Mouse (Mus musculus) hindbrain, embryonic 10.5 days (tissue): ENCODE measurements around the gene Smndc1. TPM values are rescaled to one million over a fixed set of nuclear protein-coding genes. Genes with fewer than 3 reads are reported as not detected.
A peak's percentile ranks its signal among the peaks of the same experiment; 100 is the strongest.

Experiments
- DNase-seq: peaks from one replicate; pipeline ENCODE4 v3.0.0-alpha.2; 2017; ENCODE audit warnings: low spot score
- H3K27ac ChIP-seq: fragments of 300-500 bp; sonication (generic); 2 replicates; pipeline ENCODE4 v1.5.1; 2016; ENCODE audit warnings: mild to moderate bottlenecking, moderate library complexity
- H3K27me3 ChIP-seq: fragments of 300-500 bp; sonication (generic); 2 replicates; pipeline ENCODE4 v1.6.1; 2016; ENCODE audit warnings: mild to moderate bottlenecking; ENCODE audit not compliant: poor library complexity, insufficient read depth, severe bottlenecking
- H3K36me3 ChIP-seq: fragments of 300-500 bp; sonication (generic); 2 replicates; pipeline ENCODE4 v1.6.1; 2016; ENCODE audit warnings: mild to moderate bottlenecking, moderate library complexity
- H3K4me1 ChIP-seq: fragments of 300-500 bp; sonication (generic); replicated peaks from 2 replicates; pipeline ENCODE4 v1.6.1; 2016; ENCODE audit warnings: mild to moderate bottlenecking
- H3K4me3 ChIP-seq: fragments of 300-500 bp; sonication (generic); 2 replicates; pipeline ENCODE4 v1.5.1; 2016; ENCODE audit warnings: mild to moderate bottlenecking, moderate library complexity
- H3K9me3 ChIP-seq: fragments of 300-500 bp; sonication (generic); 2 replicates; pipeline ENCODE4 v1.6.1; 2016; ENCODE audit warnings: mild to moderate bottlenecking, moderate library complexity
- WGBS: fragments of 180-500 bp; shearing (Covaris S2); methylation state at CpG from one replicate; pipeline ENCODE4 v1.1.7; 2016; 5-methylcytosine and 5-hydroxymethylcytosine counted together
- polyA plus RNA-seq: library from polyadenylated mRNA; unstranded; fragments of >200 nt; fragmentation: Nextera tagmentation; extraction: Ambion mirVana; gene quantifications from 2 replicates; pipeline ENCODE4 v1.2.1, GENCODE M21; 2016

The Smndc1 gene
- polyA plus RNA-seq, 1 experiment from 2014 or later: 36.4 TPM

- no peaks in the 10 kb centered on the region for H3K27me3 ChIP-seq
- peak overlapping the region; percentile 95 for H3K27ac ChIP-seq
- H3K4me1 ChIP-seq: peaks cover 28% of the 10 kb centered on the region
- H3K4me3 ChIP-seq: peak overlapping the region; percentile 84
- H3K9me3 ChIP-seq: no peaks in the 10 kb centered on the region
- peaks cover 23% of the 10 kb centered on the region for H3K36me3 ChIP-seq
- WGBS: 91% methylated on average over 5 of the region's 5 CpGs
- DNase-seq: no peak
Observed at GRCm38 (mm10) chr19:53391787-53392186, 1.4 kb upstream of the Smndc1 start.

DNA sequence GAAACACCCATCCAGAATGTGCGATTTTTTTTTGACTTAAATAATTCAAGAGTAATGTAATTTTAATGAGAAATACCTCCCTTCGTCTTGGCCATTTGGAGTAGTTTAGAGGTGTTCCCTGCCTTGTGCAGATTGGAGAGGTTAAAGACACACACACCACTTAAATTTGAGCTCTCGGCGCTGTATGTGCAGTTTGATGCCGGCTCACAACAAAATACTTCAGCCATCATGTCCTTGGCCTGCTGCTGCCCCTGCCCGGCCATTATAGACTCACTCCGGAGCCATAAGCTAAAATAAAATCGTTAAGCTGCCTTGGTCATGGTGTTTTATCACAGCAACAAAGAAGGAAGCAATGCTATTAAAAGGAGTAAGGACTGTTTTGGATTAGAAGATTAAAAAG is 1.0 kb upstream of the Smndc1 start:
- no peak for DNase-seq
- Histone ChIP-seq H3K4me1 (peaks cover 28% of the 10 kb centered on the region), H3K9me3 (no peaks in the 10 kb centered on the region), H3K27me3 (no peaks in the 10 kb centered on the region), H3K4me3 (peak overlapping the region; percentile 84), H3K36me3 (peaks cover 27% of the 10 kb centered on the region), H3K27ac (peak overlapping the region; percentile 95)
- WGBS: 52% methylated on average over 8 of the region's 8 CpGs

GRCm38 (mm10) chr19:53389851-53390431 is 437 bp downstream of the Smndc1 start:
- DNase-seq: no peak

DNA sequence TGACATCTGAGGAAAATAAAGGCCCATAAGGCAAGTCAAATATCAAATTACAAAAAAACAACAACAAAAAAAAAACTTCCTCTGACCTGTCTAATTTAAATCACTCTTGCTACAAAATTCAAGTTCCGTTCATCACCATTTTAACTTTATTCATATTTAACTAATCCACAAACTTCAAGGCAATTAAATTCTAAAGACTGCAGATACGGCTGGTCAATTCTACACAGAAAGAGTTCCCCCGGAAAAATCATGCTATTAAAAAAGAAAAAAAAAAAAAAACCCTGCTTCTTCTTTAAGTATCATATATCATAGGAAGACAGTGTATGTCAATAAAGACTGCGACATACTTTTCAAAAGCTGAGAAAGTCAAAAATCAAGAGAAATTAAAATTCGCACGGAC is 961 bp downstream of the Smndc1 start:
- peak overlapping the region; percentile 95 for H3K27ac ChIP-seq
- H3K4me1 ChIP-seq: peaks cover 28% of the 10 kb centered on the region
- H3K36me3 ChIP-seq: peaks cover 46% of the 10 kb centered on the region
- 28% methylated on average over 6 of the region's 6 CpGs for WGBS
- H3K27me3 ChIP-seq: no peaks in the 10 kb centered on the region
- no peak for DNase-seq
- peak overlapping the region; percentile 84 for H3K4me3 ChIP-seq
- H3K9me3 ChIP-seq: no peaks in the 10 kb centered on the region

More at GRCm38 (mm10) chr19:53389851-53390431, 437 bp downstream of the Smndc1 start:
- Histone ChIP-seq H3K36me3 (peaks cover 41% of the 10 kb centered on the region), H3K4me1 (peaks cover 28% of the 10 kb centered on the region), H3K27me3 (no peaks in the 10 kb centered on the region), H3K27ac (peak overlapping the region; percentile 95), H3K9me3 (no peaks in the 10 kb centered on the region), H3K4me3 (peak overlapping the region; percentile 84)
- under 1% methylated on average over 59 of the region's 59 CpGs for WGBS

DNA sequence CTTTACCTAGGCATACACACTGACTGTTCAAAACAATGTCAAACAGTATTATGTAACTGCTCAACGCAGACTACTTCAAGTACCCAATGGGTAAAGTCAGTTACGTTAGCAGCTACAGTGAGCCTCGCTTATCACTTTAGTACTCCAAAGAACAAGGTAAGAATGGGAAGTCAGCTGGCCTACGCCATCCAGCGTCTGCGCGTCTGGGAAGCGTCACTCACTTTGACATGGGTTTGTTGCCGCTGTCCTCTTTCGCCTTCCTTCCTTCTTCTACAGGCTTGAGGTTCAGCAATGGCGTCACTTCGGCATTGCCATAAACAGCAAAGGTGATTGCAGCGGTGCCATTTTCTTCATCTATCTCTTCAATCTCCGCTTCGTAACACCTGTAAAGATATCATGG is 7.0 kb downstream of the Smndc1 start:
- Histone ChIP-seq H3K4me1 (0 out of 2 replicates have a peak, but pooled peaks cover 3% of the 10 kb centered on the region), H3K4me3 (no peak overlapping the region), H3K9me3 (no peaks in the 10 kb centered on the region), H3K27ac (no peak overlapping the region), H3K27me3 (no peaks in the 10 kb centered on the region), H3K36me3 (peaks cover 99% of the 10 kb centered on the region)
- WGBS: 96% methylated on average over 15 of the region's 15 CpGs
- no peak for DNase-seq

GRCm38 (mm10) chr19:53378421-53378820 is 12.0 kb downstream of the Smndc1 start:
- DNase-seq: no peak
- Histone ChIP-seq H3K4me1 (no peaks in the 10 kb centered on the region), H3K36me3 (peaks cover 97% of the 10 kb centered on the region), H3K4me3 (no peak overlapping the region), H3K27me3 (no peaks in the 10 kb centered on the region), H3K9me3 (no peaks in the 10 kb centered on the region), H3K27ac (no peak overlapping the region)
- WGBS: 93% methylated on average over 10 of the region's 10 CpGs

- peaks cover 97% of the 10 kb centered on the region for H3K36me3 ChIP-seq
- H3K9me3 ChIP-seq: no peaks in the 10 kb centered on the region
- no peaks in the 10 kb centered on the region for H3K27me3 ChIP-seq
- no peak overlapping the region for H3K4me3 ChIP-seq
- WGBS: 94% methylated on average over 8 of the region's 8 CpGs
- H3K27ac ChIP-seq: no peak overlapping the region
- H3K4me1 ChIP-seq: no peaks in the 10 kb centered on the region
- no peak for DNase-seq
Observed at GRCm38 (mm10) chr19:53377652-53378051, 12.7 kb downstream of the Smndc1 start.

DNA sequence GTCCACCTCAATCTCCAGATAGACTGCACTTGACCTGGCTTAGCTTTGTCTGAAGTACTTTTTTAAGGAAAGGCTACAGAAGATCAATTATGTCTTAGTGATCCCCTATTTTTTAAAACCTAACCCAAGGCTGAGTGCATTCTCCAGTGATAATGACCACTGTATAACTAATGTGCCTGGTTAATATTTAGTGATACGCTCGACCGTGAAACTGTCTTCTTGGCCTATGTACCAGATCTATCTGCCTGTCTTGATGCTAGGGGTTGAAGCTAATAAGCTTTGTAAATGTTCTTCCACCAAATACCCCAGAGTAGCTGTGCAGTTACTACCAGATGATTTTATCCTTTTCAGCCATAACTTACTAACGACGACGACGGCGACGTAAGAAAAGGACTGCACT is 14.6 kb downstream of the Smndc1 start:
- H3K27ac ChIP-seq: no peak overlapping the region
- H3K4me3 ChIP-seq: no peak overlapping the region
- H3K36me3 ChIP-seq: peaks cover 97% of the 10 kb centered on the region
- 97% methylated on average over 9 of the region's 9 CpGs for WGBS
- no peak for DNase-seq
- H3K27me3 ChIP-seq: no peaks in the 10 kb centered on the region
- H3K9me3 ChIP-seq: no peaks in the 10 kb centered on the region
- no peaks in the 10 kb centered on the region for H3K4me1 ChIP-seq

DNA sequence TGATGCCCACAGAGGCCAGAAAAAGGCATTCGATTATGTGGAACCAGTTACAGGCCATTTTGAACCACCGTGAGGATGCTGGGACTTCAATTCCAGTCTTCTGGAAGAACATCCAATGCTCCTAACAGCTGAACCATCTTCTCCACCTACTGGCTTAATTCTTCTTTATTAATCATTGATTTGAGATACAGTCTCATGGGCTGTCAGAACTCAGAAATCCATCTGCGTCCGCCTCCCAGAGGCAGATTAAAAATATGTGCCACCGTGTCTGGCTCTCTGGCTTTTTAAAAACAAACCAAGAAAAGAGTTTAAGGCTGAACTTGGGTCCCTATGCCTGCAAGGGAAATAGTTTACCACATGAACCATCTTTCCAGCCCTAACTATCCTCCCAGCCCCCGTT is 15.1 kb downstream of the Smndc1 start:
- 93% methylated on average over 6 of the region's 6 CpGs for WGBS
- Histone ChIP-seq H3K4me3 (no peak overlapping the region), H3K27ac (no peak overlapping the region), H3K27me3 (no peaks in the 10 kb centered on the region), H3K4me1 (no peaks in the 10 kb centered on the region), H3K9me3 (no peaks in the 10 kb centered on the region), H3K36me3 (peaks cover 96% of the 10 kb centered on the region)
- no peak for DNase-seq

DNA sequence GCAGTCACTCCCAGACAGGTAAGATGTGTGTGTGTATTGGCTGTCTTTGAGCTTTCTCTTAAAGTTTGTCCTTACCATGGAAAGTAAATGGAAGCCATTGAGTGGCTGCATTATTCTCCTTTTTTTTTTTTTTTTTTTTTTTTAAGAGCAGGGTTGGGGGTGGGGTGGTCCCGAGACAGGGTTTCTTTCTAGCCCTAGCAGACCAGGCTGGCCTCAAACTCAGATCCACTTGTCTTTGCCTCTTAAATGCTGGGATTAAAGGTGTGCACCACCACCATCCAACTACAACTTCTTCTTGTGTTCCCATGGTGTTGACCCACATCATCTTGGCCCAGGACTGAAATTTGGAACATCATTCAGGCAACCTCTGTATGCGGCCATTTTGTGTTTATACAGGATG is 16.8 kb downstream of the Smndc1 start:
- WGBS: 95% methylated on average over 2 of the region's 2 CpGs
- no peak for DNase-seq
- H3K36me3 ChIP-seq: peaks cover 82% of the 10 kb centered on the region

GRCm38 (mm10) chr19:53371666-53372065 is 18.7 kb downstream of the Smndc1 start, which contains the start of gene Gm10197:
Gene Gm10197 (minus strand): TSS chr19:53371766.
- DNase-seq: no peak
- H3K4me1 ChIP-seq: peaks cover 8% of the 10 kb centered on the region; the same call in 1 of the 2 replicates
- no peak within 1 kb of the TSS for H3K4me3 ChIP-seq
- whole genome bisulfite sequencing: 94% methylated on average over 13 of the region's 13 CpGs
- H3K27ac ChIP-seq: no peak within 1 kb of the TSS
- no peaks in the 10 kb centered on the region for H3K9me3 ChIP-seq
- no peaks in the 10 kb centered on the region for H3K27me3 ChIP-seq
- H3K36me3 ChIP-seq: peaks cover 63% of the 10 kb centered on the region

More for the DNA sequence above, 16.8 kb downstream of the Smndc1 start:
- H3K27me3 ChIP-seq: no peaks in the 10 kb centered on the region
- H3K4me3 ChIP-seq: no peak overlapping the region
- peaks cover 8% of the 10 kb centered on the region; the same call in 1 of the 2 replicates for H3K4me1 ChIP-seq
- H3K9me3 ChIP-seq: no peaks in the 10 kb centered on the region
- no peak overlapping the region for H3K27ac ChIP-seq

- DNase-seq: no peak
- WGBS: 85% methylated on average over 15 of the region's 15 CpGs
- H3K27me3 ChIP-seq: no peaks in the 10 kb centered on the region
- no peaks in the 10 kb centered on the region for H3K9me3 ChIP-seq
- no peak overlapping the region for H3K4me3 ChIP-seq
- H3K27ac ChIP-seq: no peak overlapping the region
- H3K36me3 ChIP-seq: peaks cover 49% of the 10 kb centered on the region
- peaks cover 13% of the 10 kb centered on the region; the same call in 1 of the 2 replicates for H3K4me1 ChIP-seq
Observed at GRCm38 (mm10) chr19:53370233-53370632, 20.1 kb downstream of the Smndc1 start.

DNA sequence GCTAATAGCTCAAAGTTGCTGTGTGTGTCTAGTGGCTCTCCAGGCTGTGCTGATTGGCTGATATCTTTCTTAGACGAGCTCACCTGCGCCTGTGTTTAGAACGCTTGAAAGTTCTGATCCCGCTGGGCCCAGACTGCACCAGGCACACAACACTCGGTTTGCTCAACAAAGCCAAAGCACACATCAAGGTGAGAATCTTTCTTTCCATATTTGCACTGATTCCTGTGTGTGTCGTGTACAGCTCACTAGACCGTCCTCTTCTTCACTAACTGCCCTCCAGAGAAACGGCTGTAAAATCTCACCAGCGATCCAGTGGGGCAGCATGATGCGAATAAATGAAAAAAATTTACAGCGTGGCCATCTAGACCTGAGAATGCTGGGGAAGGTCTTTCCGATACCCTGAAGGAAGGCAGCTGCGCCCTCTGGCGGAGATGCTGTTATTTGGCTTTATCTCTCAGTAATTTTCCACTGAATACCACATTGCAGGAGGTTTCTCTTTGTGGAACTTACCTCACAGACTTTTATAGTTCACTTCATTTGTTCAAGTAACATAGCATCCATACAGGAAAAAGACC is 20.8 kb downstream of the Smndc1 start:
- H3K4me3 ChIP-seq: no peak overlapping the region
- 45% methylated on average over 14 of the region's 14 CpGs for WGBS
- H3K36me3 ChIP-seq: peaks cover 42% of the 10 kb centered on the region
- no peaks in the 10 kb centered on the region for H3K27me3 ChIP-seq
- H3K9me3 ChIP-seq: no peaks in the 10 kb centered on the region
- peaks cover 13% of the 10 kb centered on the region; the same call in 1 of the 2 replicates for H3K4me1 ChIP-seq
- DNase-seq: peak; percentile 77
- H3K27ac ChIP-seq: no peak overlapping the region
